Mouse (Mus musculus): ENCODE measurements around the gene Cacybp. TPM values are rescaled to one million over a fixed set of nuclear protein-coding genes. Genes with fewer than 3 reads are reported as not detected.

Gene Cacybp
- 1.3 and 1.7 TPM in 2 replicates for polyA plus RNA-seq (2012; rRNA removed)

DNA sequence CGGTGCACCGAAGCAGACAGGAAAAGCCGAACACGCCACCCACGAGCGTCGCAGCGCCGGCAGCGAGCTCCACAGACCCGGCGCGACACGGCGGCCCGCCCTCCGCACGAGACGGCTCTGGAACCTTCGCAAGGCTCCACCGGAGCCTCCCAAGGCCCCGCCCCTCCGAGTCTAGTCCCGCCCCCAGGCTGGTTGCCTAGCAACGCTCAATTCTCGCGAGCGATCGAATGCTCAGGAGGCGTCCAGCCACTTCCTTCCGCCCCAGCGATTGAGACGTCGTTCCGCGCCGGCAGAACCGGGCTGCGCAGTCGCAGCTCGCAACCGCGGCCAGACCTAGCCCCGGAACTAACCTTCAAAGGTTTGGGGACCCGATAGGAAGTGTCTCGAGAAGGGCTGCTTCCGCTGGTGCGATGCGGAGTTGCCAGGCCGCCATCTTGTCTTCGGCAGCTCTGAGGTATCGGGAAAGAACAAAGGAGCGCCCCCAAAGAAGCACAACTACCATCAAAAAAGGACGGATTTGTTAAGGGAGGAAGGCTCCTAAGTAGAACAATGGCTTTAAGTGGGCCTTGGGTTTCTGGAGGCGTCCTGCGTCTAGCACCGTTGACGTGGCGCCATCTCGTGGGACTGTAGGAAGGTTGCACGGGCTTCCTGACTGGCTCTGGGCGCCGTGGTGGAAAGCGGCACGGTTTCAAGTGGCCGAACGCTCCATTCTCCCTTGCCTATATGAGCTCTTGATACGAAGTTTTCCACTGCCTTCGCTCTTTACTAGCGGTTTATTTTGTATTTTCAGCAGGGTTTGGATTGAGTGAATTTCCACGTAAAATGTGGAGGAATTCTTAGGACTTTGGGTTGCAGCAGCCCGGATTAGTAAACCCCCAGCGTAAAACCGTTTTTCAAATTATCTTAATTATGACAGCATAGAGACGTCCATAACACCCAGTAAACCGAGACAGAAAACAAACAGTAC is at the start of gene Cacybp:
Gene Cacybp, minus strand, starts transcription at position 173 of the 967 bp plus-strand sequence.

DNA sequence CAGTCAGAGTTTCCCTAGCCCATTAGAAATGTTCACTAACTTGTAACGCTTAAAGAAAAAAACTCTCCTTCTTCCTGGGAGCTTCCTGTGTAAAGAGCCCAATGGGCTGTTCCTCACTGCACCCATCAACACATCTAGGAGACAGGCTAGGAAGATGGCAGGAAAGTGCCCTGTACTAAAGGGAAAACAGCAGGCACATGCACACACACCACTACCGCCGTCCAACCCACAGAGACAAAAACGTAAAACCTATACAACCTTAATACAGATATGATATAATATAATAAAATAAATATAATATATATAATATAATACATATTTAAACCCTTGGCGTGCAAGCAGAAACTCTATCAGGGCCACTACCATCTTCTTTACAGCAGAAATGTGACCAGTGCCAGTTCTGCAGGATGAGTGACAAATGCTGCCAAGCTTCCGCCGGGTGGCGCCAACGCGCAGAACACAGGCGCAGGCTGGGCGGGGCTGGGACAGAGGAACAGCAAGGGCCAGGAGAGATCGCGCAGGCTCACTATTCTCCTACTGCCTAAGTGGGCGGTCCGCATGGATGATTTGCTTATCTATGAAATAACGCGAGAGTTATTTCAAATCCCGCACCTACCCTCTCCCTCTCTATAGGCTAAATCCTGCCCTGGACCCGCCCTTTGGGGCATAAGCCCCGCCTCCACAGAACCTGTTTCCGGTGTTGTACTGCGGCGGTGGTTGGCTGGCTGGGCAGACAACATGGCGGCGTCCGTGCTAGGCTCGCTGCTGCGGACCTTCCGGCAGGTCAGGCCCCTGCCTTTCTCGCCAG is 17.9 kb downstream of the Cacybp start, which contains the start of gene Mrps14:
Gene Mrps14, plus strand, starts transcription at position 687 of the 808 bp plus-strand sequence.

DNA sequence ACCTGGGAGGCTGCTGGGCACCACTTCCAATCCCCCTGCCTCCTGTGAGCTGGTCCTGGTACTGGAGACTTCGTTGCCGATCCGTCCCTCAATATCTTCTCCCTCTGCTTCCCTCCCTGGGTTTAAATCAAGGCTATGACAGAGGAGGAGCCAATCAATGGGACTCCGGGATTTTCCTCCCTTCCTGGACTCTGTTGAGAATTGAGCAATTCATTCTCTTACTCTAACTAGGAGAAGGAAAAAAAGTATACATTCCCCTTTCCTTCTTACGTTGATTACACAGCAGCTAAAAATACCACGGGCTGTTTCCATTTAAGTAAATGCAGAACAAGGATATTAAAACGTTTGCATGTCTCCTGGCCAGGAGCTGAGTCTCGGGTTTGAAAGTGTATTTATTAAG is 59.2 kb downstream of the Cacybp start, which contains the start of gene Tnn:
Gene Tnn, minus strand, starts transcription at position 101 of the 400 bp plus-strand sequence.

Other genes with a start within 250 kb of the Cacybp start
- 7.9 and 8.5 TPM in 2 replicates for gene 4930523C07Rik, start 168.5 kb downstream of the Cacybp start, polyA plus RNA-seq (2012; rRNA removed)
- 1.4 and 1.6 TPM in 2 replicates for gene Tnn, start 59.3 kb downstream of the Cacybp start, polyA plus RNA-seq (2012; rRNA removed)
- 10.0 and 14.9 TPM in 2 replicates for gene Mrps14, start 17.7 kb downstream of the Cacybp start, polyA plus RNA-seq (2012; rRNA removed)